In the genomic region with DNA sequence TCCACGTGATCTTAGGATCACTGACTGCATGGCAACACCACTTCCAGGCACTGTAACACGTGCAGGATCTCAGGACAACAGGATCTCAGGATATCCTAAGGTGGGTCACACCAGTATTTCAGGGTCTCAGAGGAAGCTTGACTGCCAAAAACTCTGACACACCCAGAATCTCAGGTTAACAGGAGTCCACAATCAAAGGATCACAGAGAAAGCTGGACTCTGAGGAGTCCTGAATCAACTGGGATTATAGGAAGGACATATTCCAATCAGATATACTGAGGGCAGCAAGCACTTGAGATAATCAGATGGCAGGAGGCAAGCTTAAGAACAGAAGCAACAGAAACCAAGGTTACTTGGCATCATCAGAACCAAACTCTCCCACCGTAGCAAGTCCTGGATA, we compare ENCODE assay signal across 13 mouse cellular contexts. TPM values are rescaled to one million over a fixed set of nuclear protein-coding genes. Genes with fewer than 3 reads are reported as not detected.
"Had no signal": no experiment of that assay in that cellular context is flagged by ENCODE, and none has a peak within 500 bp of the region (broad histone marks: within the 10 kb centered on the region; RNA-seq: fewer than 3 reads in every experiment).

No protein-coding gene starts in this region.

RNA-seq across cellular contexts. Expression of a gene that starts 12.7 kb away (rescaled TPM):
- polyA plus RNA-seq: liver, embryonic 11.5 days; liver, embryonic 13.5 days; liver, embryonic 15.5 days; liver, postnatal 0 days; lung, embryonic 15.5 days; lung, postnatal 0 days; macrophage; midbrain, embryonic 11.5 days; midbrain, embryonic 15.5 days; midbrain, postnatal 0 days; neural tube, embryonic 12.5 days; spleen, adult 2 months; thymus, adult 2 months had no signal
